Mouse (Mus musculus) heart, postnatal 0 days (tissue): ENCODE measurements around the gene Zfp385c. TPM values are rescaled to one million over a fixed set of nuclear protein-coding genes. Genes with fewer than 3 reads are reported as not detected.

Experiments
- ATAC-seq: fragments of 200-750 bp; cut with Nextera tagmentation; 2 replicates; pipeline ENCODE4 v1.8.0; 2017; ENCODE audit warnings: low read depth, moderate number of reproducible peaks, moderate library complexity; ENCODE audit not compliant: insufficient read depth
- DNase-seq: peaks from one replicate; pipeline ENCODE4 v3.0.0-alpha.2; 2016; ENCODE audit warnings: low spot score
- H3K27ac ChIP-seq: fragments of 300-500 bp; sonication (generic); 2 replicates; pipeline ENCODE4 v1.5.1; 2014; ENCODE audit warnings: low read depth, mild to moderate bottlenecking
- H3K27me3 ChIP-seq: fragments of 300-500 bp; sonication (generic); 2 replicates; pipeline ENCODE4 v1.6.1; 2014; ENCODE audit warnings: low read length, mixed read lengths; ENCODE audit not compliant: control insufficient read depth, insufficient read depth
- H3K36me3 ChIP-seq: fragments of 300-500 bp; sonication (generic); replicated peaks from 2 replicates; pipeline ENCODE4 v1.6.1; 2014; ENCODE audit warnings: low read length, mixed read lengths; ENCODE audit not compliant: control insufficient read depth, insufficient read depth
- H3K4me1 ChIP-seq: fragments of 300-500 bp; sonication (generic); 2 replicates; pipeline ENCODE4 v1.6.1; 2014; ENCODE audit warnings: antibody characterized with exemption; ENCODE audit not compliant: control insufficient read depth, insufficient read depth
- H3K4me2 ChIP-seq: fragments of 300-500 bp; sonication (generic); 2 replicates; pipeline ENCODE4 v1.6.1; 2014; ENCODE audit warnings: low read depth, mild to moderate bottlenecking, low read length, moderate library complexity
- H3K4me3 ChIP-seq: fragments of 300-500 bp; sonication (generic); 2 replicates; pipeline ENCODE4 v1.5.1; 2014; ENCODE audit warnings: low read depth, low read length
- H3K9ac ChIP-seq: fragments of 300-500 bp; sonication (generic); replicated peaks from 2 replicates; pipeline ENCODE4 v1.6.1; 2014; ENCODE audit warnings: low read depth, low read length, mixed read lengths
- H3K9me3 ChIP-seq: fragments of 300-500 bp; sonication (generic); replicated peaks from 2 replicates; pipeline ENCODE4 v1.6.1; 2016; ENCODE audit warnings: low read length; ENCODE audit not compliant: control insufficient read depth
- CTCF ChIP-seq: IDR thresholded peaks from 2 replicates; pipeline ENCODE4 v1.5.1; 2016; ENCODE audit warnings: antibody characterized with exemption, control low read depth, low read depth
- EP300 ChIP-seq: IDR thresholded peaks from 2 replicates; pipeline ENCODE4 v1.6.1; 2016; ENCODE audit warnings: antibody characterized with exemption, low read depth
- WGBS: fragments of 180-500 bp; shearing (Covaris S2); extraction: QIAGEN DNeasy Blood & Tissue Kit; methylation state at CpG from one replicate; pipeline ENCODE4 v1.1.7; 2014; 5-methylcytosine and 5-hydroxymethylcytosine counted together
- polyA plus RNA-seq: library from polyadenylated mRNA; unstranded; fragments of >200 nt; fragmentation: Nextera tagmentation; extraction: Ambion mirVana; gene quantifications from 2 replicates; pipeline ENCODE4 v1.2.1, GENCODE M21; 2015
- total RNA-seq: library from RNA; depleted of rRNA; stranded (reverse); fragments of >200 nt; gene quantifications from 2 replicates; pipeline ENCODE4 v1.2.3, GENCODE M21; 2014; ENCODE audit warnings: low replicate concordance

The Zfp385c gene
- total and polyA plus RNA-seq, 2 experiments from 2014 or later: 0.40 TPM; not detected in 1

GRCm38 (mm10) chr11:100703851-100704531 lies 11.7 kb upstream of the Zfp385c start, which contains the start of gene Dhx58:
Gene Dhx58, minus strand, starts transcription at chr11:100704271.
- TF ChIP-seq CTCF: no peak
- no peak for TF ChIP-seq EP300
- H3K27ac ChIP-seq: peak within 1 kb of the TSS; percentile 3; the same call in 1 of the 2 replicates
- H3K4me3 ChIP-seq: peak within 1 kb of the TSS; percentile 30
- H3K4me1 ChIP-seq: no peaks in the 10 kb centered on the region
- no peaks in the 10 kb centered on the region for H3K9me3 ChIP-seq
- peak; percentile 29 for DNase-seq
- H3K36me3 ChIP-seq: peaks cover 44% of the 10 kb centered on the region
- ATAC-seq: no peak
- peak within 1 kb of the TSS; percentile 48 for H3K4me2 ChIP-seq
- 44% methylated on average over 7 of the region's 7 CpGs for WGBS
- no peaks in the 10 kb centered on the region for H3K27me3 ChIP-seq
- H3K9ac ChIP-seq: no peak within 1 kb of the TSS; the same call in 1 of the 2 replicates

DNA sequence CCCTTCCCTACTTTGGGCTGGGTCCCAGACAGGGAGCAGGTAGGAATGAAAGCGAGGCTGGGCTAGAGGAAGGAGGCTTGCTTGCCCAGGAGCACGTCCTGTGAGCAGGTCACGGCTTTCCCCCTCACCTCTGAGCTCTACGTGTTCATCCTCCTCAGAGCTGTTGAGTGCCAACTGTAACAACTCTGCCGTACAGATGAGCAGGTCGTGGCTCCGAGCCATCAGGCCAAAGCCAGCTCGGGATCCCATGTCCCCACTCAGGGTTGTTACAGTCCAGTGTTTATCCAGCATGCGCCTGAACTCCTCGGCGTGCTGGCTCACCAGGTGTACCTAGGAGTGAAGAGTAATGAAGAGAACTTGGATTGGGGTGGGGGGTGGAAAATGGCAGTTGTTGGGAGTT lies 11.1 kb upstream of the Zfp385c start:
- Histone ChIP-seq H3K4me1 (no peaks in the 10 kb centered on the region), H3K27ac (no peak overlapping the region), H3K27me3 (no peaks in the 10 kb centered on the region), H3K9me3 (no peaks in the 10 kb centered on the region), H3K4me3 (no peak overlapping the region), H3K9ac (no peak overlapping the region), H3K36me3 (peaks cover 38% of the 10 kb centered on the region), H3K4me2 (peak overlapping the region; percentile 48)
- WGBS: 56% methylated on average over 11 of the region's 11 CpGs
- no peak for TF ChIP-seq CTCF
- TF ChIP-seq EP300: no peak
- no peak for ATAC-seq
- no peak for DNase-seq

GRCm38 (mm10) chr11:100702906-100703305 lies 10.7 kb upstream of the Zfp385c start:
- no peak for TF ChIP-seq CTCF
- TF ChIP-seq EP300: no peak
- ATAC-seq (no peak), DNase-seq (no peak)
- Histone ChIP-seq H3K27me3 (no peaks in the 10 kb centered on the region; the same call in 1 of the 2 replicates), H3K4me1 (no peaks in the 10 kb centered on the region), H3K4me2 (peak overlapping the region; percentile 48), H3K9ac (no peak overlapping the region), H3K36me3 (peaks cover 33% of the 10 kb centered on the region), H3K4me3 (peak overlapping the region; percentile 22), H3K9me3 (no peaks in the 10 kb centered on the region), H3K27ac (no peak overlapping the region)
- WGBS: 41% methylated on average over 7 of the region's 7 CpGs

GRCm38 (mm10) chr11:100702081-100702851 lies 10.0 kb upstream of the Zfp385c start:
- Histone ChIP-seq H3K9ac (no peak overlapping the region), H3K9me3 (no peaks in the 10 kb centered on the region), H3K36me3 (peaks cover 27% of the 10 kb centered on the region), H3K27ac (no peak overlapping the region), H3K4me2 (peak overlapping the region; percentile 48), H3K4me3 (peak overlapping the region; percentile 22), H3K4me1 (no peaks in the 10 kb centered on the region), H3K27me3 (no peaks in the 10 kb centered on the region; the same call in 1 of the 2 replicates)
- TF ChIP-seq CTCF (peak; percentile 98), EP300 (no peak)
- peak; percentile 45; the same call in 1 of the 2 replicates for ATAC-seq
- WGBS: 32% methylated on average over 19 of the region's 19 CpGs
- DNase-seq: peak; percentile 86

GRCm38 (mm10) chr11:100701301-100701700 lies 9.0 kb upstream of the Zfp385c start:
- no peak for DNase-seq
- Histone ChIP-seq H3K36me3 (peaks cover 19% of the 10 kb centered on the region), H3K4me1 (no peaks in the 10 kb centered on the region), H3K27ac (no peak overlapping the region), H3K4me3 (0 out of 2 replicates have a peak overlapping the region, but pooled peaks have one; percentile 15), H3K9me3 (no peaks in the 10 kb centered on the region), H3K9ac (no peak overlapping the region), H3K27me3 (no peaks in the 10 kb centered on the region; the same call in 1 of the 2 replicates), H3K4me2 (peak overlapping the region; percentile 41; the same call in 1 of the 2 replicates)
- 8% methylated on average over 14 of the region's 14 CpGs for WGBS
- TF ChIP-seq CTCF: no peak
- TF ChIP-seq EP300: no peak
- no peak for ATAC-seq
